Mouse (Mus musculus): ENCODE data around the gene Tshz3. TPM values are rescaled to one million over a fixed set of nuclear protein-coding genes. Genes with fewer than 3 reads are reported as not detected.

Gene Tshz3
- polyA plus RNA-seq (2017; shearing (Covaris generic)) = 0.17 TPM

DNA sequence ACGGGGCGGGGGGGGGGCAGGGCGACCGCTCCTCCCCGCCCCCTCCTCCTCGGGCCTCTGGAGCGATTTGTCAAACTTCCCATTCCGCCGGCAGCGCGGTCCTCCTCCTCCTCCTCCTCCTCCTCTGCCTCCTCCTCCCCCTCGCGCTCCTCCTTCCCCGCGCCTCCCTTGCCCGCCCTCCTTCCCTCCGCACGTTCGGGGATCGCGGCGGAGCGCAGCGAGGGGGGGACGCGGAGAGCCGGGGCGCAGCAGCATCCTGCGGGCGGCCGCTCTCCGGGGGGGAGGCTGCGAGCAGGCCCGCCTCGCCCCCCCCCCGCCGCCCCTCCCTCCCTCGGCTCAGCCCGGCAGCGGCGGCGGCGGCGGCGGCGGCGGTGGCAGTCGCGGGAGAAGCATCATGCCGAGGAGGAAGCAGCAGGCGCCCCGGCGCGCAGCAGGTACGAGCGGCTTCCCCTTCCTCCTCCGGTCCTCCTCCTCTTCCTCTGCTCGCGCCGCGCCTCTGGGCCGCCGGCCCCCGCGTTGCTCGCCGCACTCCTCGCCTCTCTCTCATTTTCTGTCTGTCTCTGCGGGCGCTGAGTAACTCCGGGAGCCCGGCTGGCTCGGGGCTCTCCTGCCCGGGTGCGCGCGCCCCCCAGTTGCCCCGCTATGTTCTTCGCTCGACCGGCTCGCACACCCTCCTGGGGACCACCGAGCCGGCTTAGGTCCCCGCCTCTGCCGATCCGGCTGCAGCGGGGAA is at the start of gene Tshz3:
Gene Tshz3, plus strand, starts transcription at position 263 of the 733 bp plus-strand sequence.

